In genomic region chr10:90708822-90709601, GRCm38 (mm10) we compare ENCODE assay signal across 19 mouse cellular contexts.
DNase-seq lines count a peak whose midpoint lies in the region; ATAC-seq and TF ChIP-seq lines count a peak whose summit lies in the region.
"Had no signal": no experiment of that assay in that cellular context is flagged by ENCODE, and none has a peak within 500 bp of the region (broad histone marks: within the 10 kb centered on the region; RNA-seq: fewer than 3 reads in every experiment).

No protein-coding gene starts in this region.

- no peak overlapping the region; the same call in 1 of the 2 replicates for H3K27ac ChIP-seq in neural tube, embryonic 11.5 days (ENCODE audit: low read depth, low read length)
- no peak overlapping the region; the same call in 1 of the 2 replicates for H3K27ac ChIP-seq in neural tube, embryonic 15.5 days (replicated peaks)
- no peak overlapping the region for H3K27ac ChIP-seq in forebrain, embryonic 14.5 days (ENCODE audit: low read depth, low read length)
- H3K27ac ChIP-seq in hindbrain, embryonic 14.5 days: 0 out of 2 replicates have a peak overlapping the region, but pooled peaks have one; percentile 23
- peak overlapping the region; percentile 20; the same call in 1 of the 2 replicates for H3K27ac ChIP-seq in olfactory bulb, adult 2 months (ENCODE audit: insufficient read depth, low read depth, low read length)
- H3K27ac ChIP-seq: liver, embryonic 15.5 days; stomach, postnatal 0 days had no signal

- TF ChIP-seq CTCF in olfactory bulb, adult 2 months (IDR thresholded peaks at IDR 0.05; ENCODE audit: insufficient read depth, low read depth, low read length): no peak

- no peak for TF ChIP-seq POLR2A in olfactory bulb, adult 2 months (IDR thresholded peaks at IDR 0.05; ENCODE audit: insufficient read depth, low read depth, low read length)

- no peak overlapping the region for H3K9ac ChIP-seq in neural tube, embryonic 11.5 days (ENCODE audit: low read length)
- no peak overlapping the region for H3K9ac ChIP-seq in neural tube, embryonic 15.5 days (replicated peaks)
- H3K9ac ChIP-seq in forebrain, embryonic 14.5 days (ENCODE audit: low read length): no peak overlapping the region
- no peak overlapping the region for H3K9ac ChIP-seq in hindbrain, embryonic 14.5 days
- H3K9ac ChIP-seq: liver, embryonic 15.5 days had no signal

- no peak overlapping the region for H3K4me3 ChIP-seq in neural tube, embryonic 11.5 days (ENCODE audit: low read depth, low read length)
- no peak overlapping the region for H3K4me3 ChIP-seq in neural tube, embryonic 15.5 days (replicated peaks)
- H3K4me3 ChIP-seq in forebrain, embryonic 14.5 days (ENCODE audit: low read depth, low read length): no peak overlapping the region
- H3K4me3 ChIP-seq in hindbrain, embryonic 14.5 days (replicated peaks; ENCODE audit: low read length): no peak overlapping the region
- H3K4me3 ChIP-seq in olfactory bulb, adult 2 months (ENCODE audit: insufficient read depth, low read depth, low read length): no peak overlapping the region
- H3K4me3 ChIP-seq: liver, embryonic 15.5 days had no signal

- no peaks in the 10 kb centered on the region for H3K4me1 ChIP-seq in neural tube, embryonic 11.5 days (ENCODE audit: control insufficient read depth, insufficient read depth, low read length)
- peaks cover 6% of the 10 kb centered on the region; the same call in 1 of the 2 replicates for H3K4me1 ChIP-seq in neural tube, embryonic 15.5 days
- H3K4me1 ChIP-seq in forebrain, embryonic 14.5 days (ENCODE audit: control insufficient read depth, insufficient read depth, low read length): peaks cover 17% of the 10 kb centered on the region
- H3K4me1 ChIP-seq in hindbrain, embryonic 14.5 days (replicated peaks; ENCODE audit: control insufficient read depth, insufficient read depth, low read length): peaks cover 6% of the 10 kb centered on the region; the same call in 1 of the 2 replicates
- peaks cover 14% of the 10 kb centered on the region for H3K4me1 ChIP-seq in olfactory bulb, adult 2 months (ENCODE audit: control insufficient read depth, insufficient read depth, low read length)
- H3K4me1 ChIP-seq: liver, embryonic 15.5 days had no signal

- H3K27me3 ChIP-seq in neural tube, embryonic 11.5 days (ENCODE audit: control insufficient read depth, insufficient read depth, low read length): no peaks in the 10 kb centered on the region
- no peaks in the 10 kb centered on the region for H3K27me3 ChIP-seq in neural tube, embryonic 15.5 days (replicated peaks)
- H3K27me3 ChIP-seq in forebrain, embryonic 14.5 days (replicated peaks; ENCODE audit: control insufficient read depth, insufficient read depth, low read length): no peaks in the 10 kb centered on the region
- no peaks in the 10 kb centered on the region for H3K27me3 ChIP-seq in hindbrain, embryonic 14.5 days (ENCODE audit: control insufficient read depth, insufficient read depth, low read length)
- H3K27me3 ChIP-seq: liver, embryonic 15.5 days had no signal

- WGBS in neural tube, embryonic 11.5 days: 66% methylated on average over 11 of the region's 11 CpGs
- WGBS in neural tube, embryonic 15.5 days: 32% methylated on average over 11 of the region's 11 CpGs
- WGBS in forebrain, embryonic 14.5 days: 17% methylated on average over 11 of the region's 11 CpGs
- WGBS in hindbrain, embryonic 14.5 days: 23% methylated on average over 11 of the region's 11 CpGs
- 31% methylated on average over 11 of the region's 11 CpGs for WGBS in olfactory bulb, adult 2 months

- ATAC-seq in neural tube, embryonic 11.5 days (ENCODE audit: insufficient read depth, low FRiP score, low TSS enrichment): peak; percentile 49; the same call in 1 of the 2 replicates
- ATAC-seq in neural tube, embryonic 15.5 days (ENCODE audit: low FRiP score): no peak
- ATAC-seq in forebrain, embryonic 14.5 days: peak; percentile 81
- peak; percentile 56; the same call in 1 of the 2 replicates for ATAC-seq in hindbrain, embryonic 14.5 days (ENCODE audit: low FRiP score)
- no peak for ATAC-seq in frontal cortex, adult (ENCODE audit: low TSS enrichment)
- ATAC-seq: activated CD4-positive, CD25-positive, alpha-beta regulatory T cell, adult 4 months; lung, postnatal 0 days; Patski had no signal

- no peak overlapping the region for H3K4me2 ChIP-seq in neural tube, embryonic 11.5 days (ENCODE audit: low read depth)
- H3K4me2 ChIP-seq in neural tube, embryonic 15.5 days: no peak overlapping the region
- no peak overlapping the region for H3K4me2 ChIP-seq in forebrain, embryonic 14.5 days (ENCODE audit: low read length)
- no peak overlapping the region for H3K4me2 ChIP-seq in hindbrain, embryonic 14.5 days (replicated peaks)
- H3K4me2 ChIP-seq: liver, embryonic 15.5 days had no signal

- no peaks in the 10 kb centered on the region for H3K36me3 ChIP-seq in neural tube, embryonic 11.5 days (ENCODE audit: control insufficient read depth, insufficient read depth, low read length)
- H3K36me3 ChIP-seq in neural tube, embryonic 15.5 days: no peaks in the 10 kb centered on the region
- H3K36me3 ChIP-seq in forebrain, embryonic 14.5 days (ENCODE audit: control insufficient read depth, insufficient read depth, low read length): no peaks in the 10 kb centered on the region
- no peaks in the 10 kb centered on the region for H3K36me3 ChIP-seq in hindbrain, embryonic 14.5 days (replicated peaks; ENCODE audit: control insufficient read depth, insufficient read depth)
- H3K36me3 ChIP-seq: liver, embryonic 15.5 days had no signal

- no peaks in the 10 kb centered on the region for H3K9me3 ChIP-seq in neural tube, embryonic 11.5 days (ENCODE audit: control insufficient read depth, low read length)
- H3K9me3 ChIP-seq in neural tube, embryonic 15.5 days (replicated peaks): no peaks in the 10 kb centered on the region
- no peaks in the 10 kb centered on the region for H3K9me3 ChIP-seq in forebrain, embryonic 14.5 days (replicated peaks; ENCODE audit: control insufficient read depth, low read length)
- H3K9me3 ChIP-seq in hindbrain, embryonic 14.5 days (ENCODE audit: control insufficient read depth, low read length): no peaks in the 10 kb centered on the region
- H3K9me3 ChIP-seq: liver, embryonic 15.5 days had no signal

- no peak for DNase-seq in neural tube, embryonic 11.5 days (ENCODE audit: low spot score)
- DNase-seq in forebrain, embryonic 14.5 days (ENCODE audit: low spot score): peak; percentile 65
- DNase-seq in hindbrain, embryonic 14.5 days (ENCODE audit: low spot score): peak; percentile 34
- DNase-seq in adrenal gland, postnatal 10 days: no peak
- no peak for DNase-seq in cerebellum, postnatal 10 days
- DNase-seq: adrenal gland, postnatal 25 days; cerebellum, adult 8-10 months; heart, postnatal 4 days; kidney, adult 11 months; kidney, postnatal 25 days; right cerebral cortex, postnatal 25 days had no signal

Comparison
In these comparisons a context has a peak if more than half of its experiments do, and no peak if none do; other contexts are left out.
1. ATAC-seq: peak in neural tube, embryonic 11.5 days (single experiment), forebrain, embryonic 14.5 days (single experiment) and hindbrain, embryonic 14.5 days (single experiment); none in neural tube, embryonic 15.5 days (single experiment) and frontal cortex, adult (single experiment).
2. DNase-seq: peak in forebrain, embryonic 14.5 days (single experiment) and hindbrain, embryonic 14.5 days (single experiment); none in neural tube, embryonic 11.5 days (single experiment), adrenal gland, postnatal 10 days (single experiment) and cerebellum, postnatal 10 days (0 of 2).
3. H3K27ac ChIP-seq: peak in hindbrain, embryonic 14.5 days (single experiment) and olfactory bulb, adult 2 months (single experiment); none in neural tube, embryonic 11.5 days (single experiment), neural tube, embryonic 15.5 days (single experiment) and forebrain, embryonic 14.5 days (single experiment).